Mouse (Mus musculus): Measurements from ENCODE around the gene Zfp385a.

DNA sequence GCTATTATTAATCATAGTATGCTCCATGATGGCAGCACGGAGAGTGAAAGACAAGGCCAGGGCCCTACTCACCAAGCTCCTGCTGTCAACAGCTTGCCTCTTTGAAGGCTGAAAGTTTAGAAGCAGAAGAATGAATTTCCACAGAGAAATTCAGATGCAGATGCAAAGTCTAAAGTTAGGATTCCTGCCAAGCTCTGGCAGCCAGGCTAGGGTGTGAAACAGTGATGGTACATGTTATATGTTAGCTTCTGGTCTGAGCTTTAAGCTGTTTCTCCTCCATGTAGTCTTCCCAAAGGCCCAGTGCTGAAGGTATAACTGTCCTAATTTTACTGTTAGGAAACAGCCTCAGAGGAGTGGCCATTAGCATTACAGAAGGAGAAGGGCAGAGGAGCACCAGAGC is 29.2 kb upstream of the Zfp385a start:
- no peak for TF ChIP-seq CTCF (IDR thresholded peaks at IDR 0.05; ENCODE audit: extremely low read depth, insufficient read depth, insufficient read length, insufficient replicate concordance)
- no peak for TF ChIP-seq POLR2A (IDR thresholded peaks at IDR 0.05; ENCODE audit: low read depth, low read length)
